Mouse (Mus musculus): ENCODE results near the gene Trappc6b.
A peak's percentile ranks its signal among the peaks of the same experiment; 100 is the strongest.
"Not testable (repeated sequence)": the region's sequence is repeated elsewhere in the genome, so short reads cannot be mapped to it uniquely, and the experiment has no call there.

Gene Trappc6b

DNA sequence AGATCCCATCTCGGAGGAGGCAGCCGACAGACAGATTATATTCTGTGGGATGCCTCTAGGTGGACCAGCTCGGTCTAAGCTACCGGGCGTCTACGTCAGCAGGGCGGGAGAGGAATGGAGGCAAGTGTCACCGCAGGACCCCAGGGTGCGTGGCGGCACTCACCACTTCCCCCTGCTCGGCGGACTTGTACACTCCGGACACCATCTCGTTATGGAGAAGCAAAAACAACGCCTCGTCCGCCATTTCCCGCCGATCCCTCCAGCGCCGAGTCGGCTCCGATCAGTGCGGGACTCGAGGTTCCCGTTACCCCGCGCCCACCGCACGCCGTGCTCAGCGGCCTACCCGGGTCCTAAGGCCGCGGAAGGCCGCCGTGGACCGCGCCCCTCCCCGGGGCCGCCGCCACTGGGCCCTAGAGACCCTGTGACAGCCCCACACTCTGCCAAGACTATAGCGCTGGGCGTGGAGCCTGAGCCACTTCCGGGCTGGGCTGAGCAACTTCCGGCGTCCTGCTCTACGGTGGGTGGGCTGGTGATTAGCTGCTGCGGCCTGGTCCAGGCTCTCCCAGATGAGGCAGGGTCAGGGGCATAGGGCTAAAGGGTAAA, at the start of gene Trappc6b:
TSS of gene Trappc6b (minus strand) at position 480 of the 603 bp plus-strand sequence.
- peak; percentile 82 for DNase-seq (ENCODE audit: low spot score)

GRCm38 (mm10) chr12:59107926-59108325, 46.7 kb upstream of the Trappc6b start:
- no peak for DNase-seq (ENCODE audit: low spot score)

- no peak for DNase-seq (ENCODE audit: low spot score)
Measured at GRCm38 (mm10) chr12:59106491-59106890, 45.2 kb upstream of the Trappc6b start.

DNA sequence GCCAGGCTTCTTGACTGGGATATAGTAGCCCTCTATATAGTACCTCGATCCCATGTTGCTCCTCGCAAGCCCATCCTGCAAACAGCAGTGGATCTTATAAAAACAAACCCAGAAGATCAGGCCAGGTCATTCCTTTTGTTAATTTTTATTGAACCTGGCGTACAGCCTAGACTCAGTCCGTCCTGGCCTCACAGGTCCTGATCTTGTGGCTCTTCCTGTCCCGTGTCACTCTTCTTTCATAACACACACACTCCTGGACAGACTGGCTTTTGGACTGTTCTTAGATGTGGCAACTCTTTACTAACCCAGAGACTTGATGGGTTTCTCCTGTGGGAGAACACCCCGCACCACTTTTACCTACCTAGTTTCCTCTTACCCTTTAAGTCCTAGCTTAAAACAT, 44.6 kb upstream of the Trappc6b start:
- no peak for DNase-seq (ENCODE audit: low spot score)

GRCm38 (mm10) chr12:59104771-59105170, 43.5 kb upstream of the Trappc6b start:
- DNase-seq (ENCODE audit: low spot score): no peak

DNA sequence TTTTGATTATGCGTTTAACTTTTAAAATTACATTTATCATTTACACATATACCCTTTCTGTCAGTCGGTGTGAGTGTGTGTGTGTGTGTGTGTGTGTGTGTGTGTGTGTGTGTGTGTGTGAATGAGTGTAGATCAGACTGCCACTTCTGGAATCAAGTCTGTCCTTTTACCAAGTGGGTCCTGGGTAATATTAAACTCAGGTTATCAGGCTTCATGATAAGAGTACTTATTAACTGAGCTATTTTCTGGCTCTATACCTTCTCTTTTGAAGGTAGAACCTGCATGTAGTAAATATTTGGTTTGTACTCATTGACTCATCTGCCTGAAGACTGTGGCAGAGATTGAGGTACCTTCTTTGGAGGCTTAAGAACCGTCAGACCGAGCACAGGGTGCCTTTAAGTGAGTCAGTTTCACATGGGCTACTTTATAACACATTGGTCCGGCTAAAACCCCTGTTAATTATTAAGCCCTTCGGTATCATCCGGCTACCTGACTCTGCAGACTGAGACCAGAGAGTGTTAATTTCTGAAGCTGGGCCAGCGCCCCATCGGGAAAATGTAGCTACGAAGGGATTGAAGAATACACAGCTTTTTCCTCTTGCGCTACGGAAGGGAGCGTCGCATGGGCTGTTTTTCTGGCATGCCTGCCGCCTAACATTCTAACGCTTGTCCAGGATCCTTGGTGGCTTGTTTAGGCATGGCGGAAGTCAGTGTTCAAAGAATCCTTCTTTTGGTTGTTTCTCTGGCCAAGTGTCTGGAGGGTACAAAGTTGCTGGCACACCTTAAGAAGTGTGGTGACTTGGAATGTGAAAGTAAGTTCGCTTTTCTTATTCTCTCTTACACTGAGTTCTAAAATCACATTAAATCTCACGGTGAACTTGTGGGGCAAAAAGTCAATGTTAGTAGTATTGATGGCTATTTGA, 34.1 kb upstream of the Trappc6b start, which contains the start of gene Mia2:
TSS of gene Mia2 (plus strand) at position 696 of the 922 bp plus-strand sequence.
- DNase-seq (ENCODE audit: low spot score): no peak

DNA sequence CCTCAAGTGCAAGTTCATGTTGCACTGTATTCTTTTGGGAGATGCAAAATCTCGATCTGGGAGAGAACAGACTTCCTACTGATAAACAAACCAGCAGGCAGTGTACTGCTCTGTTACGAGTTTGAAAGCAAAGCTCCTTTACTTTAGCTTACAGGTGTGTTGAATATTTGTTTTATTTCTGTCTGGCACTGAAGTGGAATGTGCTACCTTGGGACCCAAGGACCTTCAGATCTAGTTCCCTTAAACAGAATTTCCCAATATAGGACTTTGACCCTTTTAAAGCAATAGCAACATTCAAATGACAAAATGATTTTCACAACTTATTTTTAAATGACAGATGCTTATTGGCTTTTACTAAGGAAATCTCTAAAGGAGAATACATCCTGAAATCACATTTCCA, 32.3 kb upstream of the Trappc6b start:
- DNase-seq (ENCODE audit: low spot score): no peak

GRCm38 (mm10) chr12:59086171-59086570, 24.9 kb upstream of the Trappc6b start:
- no peak for DNase-seq (ENCODE audit: low spot score)

GRCm38 (mm10) chr12:59084446-59084845, 23.2 kb upstream of the Trappc6b start:
- no peak for DNase-seq (ENCODE audit: low spot score)

DNA sequence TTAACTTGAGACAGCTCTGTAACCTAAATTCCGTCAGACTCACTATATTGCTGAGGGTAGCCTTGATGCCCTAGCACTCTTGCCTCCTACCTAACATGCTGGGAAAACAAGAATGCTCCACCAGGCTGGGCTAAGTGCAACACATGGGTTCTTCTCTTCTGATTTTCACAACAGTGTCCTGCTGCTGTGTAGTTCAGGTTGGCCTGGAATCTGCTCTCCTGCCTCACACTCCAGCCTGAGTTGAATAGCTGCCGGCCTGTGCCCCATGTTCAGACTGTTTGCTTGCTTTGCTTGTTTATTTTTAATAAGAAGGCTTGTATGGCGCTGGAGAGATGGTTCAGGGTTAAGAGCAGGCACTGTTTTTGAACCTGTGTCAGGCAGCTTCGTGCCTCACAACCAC, 19.2 kb upstream of the Trappc6b start:
- DNase-seq (ENCODE audit: low spot score): no peak

DNA sequence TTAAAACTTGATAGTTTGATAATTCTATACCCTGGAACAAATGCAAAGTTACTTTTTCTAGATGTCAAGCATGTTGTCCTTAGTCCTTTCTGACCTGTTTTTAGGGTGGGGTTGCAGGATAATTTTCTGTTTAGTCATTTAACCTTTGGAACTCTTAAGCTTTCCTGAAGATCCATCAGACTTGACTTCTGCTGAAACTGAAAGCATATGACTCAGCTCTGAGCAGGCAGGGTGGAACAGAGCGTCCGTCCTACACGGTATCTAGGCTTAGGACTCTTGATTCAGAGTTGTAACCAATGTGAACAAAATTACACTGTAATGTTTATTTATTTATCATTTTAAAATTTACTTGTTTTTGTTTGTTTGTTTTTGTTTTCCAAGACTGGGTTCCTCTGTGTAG, 16.6 kb upstream of the Trappc6b start:
- DNase-seq (ENCODE audit: low spot score): peak; percentile 43

DNA sequence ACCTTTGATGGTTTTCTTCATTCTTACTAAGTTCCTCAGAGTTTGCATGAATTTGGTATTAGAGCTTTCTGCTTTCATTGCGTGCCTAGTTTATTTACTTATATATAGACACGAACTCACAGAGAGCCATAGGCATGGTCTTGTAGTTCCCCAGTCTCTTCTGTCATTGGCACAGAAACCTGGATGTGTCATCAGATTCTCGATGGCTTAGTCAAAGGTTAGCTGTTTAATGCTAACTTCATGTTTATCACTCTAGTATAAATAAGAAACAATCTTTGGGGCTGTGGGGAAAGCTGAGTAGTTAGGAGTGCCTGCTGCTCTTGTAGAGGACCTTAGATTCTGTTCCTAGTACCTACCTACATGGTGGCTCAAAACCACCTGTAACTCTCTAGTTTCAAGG, 15.7 kb upstream of the Trappc6b start:
- DNase-seq (ENCODE audit: low spot score): no peak

GRCm38 (mm10) chr12:59074052-59074451, 12.8 kb upstream of the Trappc6b start:
- DNase-seq (ENCODE audit: low spot score): no peak

- no peak for DNase-seq (ENCODE audit: low spot score)
Measured at GRCm38 (mm10) chr12:59072286-59072685, 11.0 kb upstream of the Trappc6b start.

- no peak for DNase-seq (ENCODE audit: low spot score)
Measured at GRCm38 (mm10) chr12:59068791-59069190, 7.5 kb upstream of the Trappc6b start.

- DNase-seq (ENCODE audit: low spot score): no peak
Measured at GRCm38 (mm10) chr12:59067095-59067494, 5.8 kb upstream of the Trappc6b start.

DNA sequence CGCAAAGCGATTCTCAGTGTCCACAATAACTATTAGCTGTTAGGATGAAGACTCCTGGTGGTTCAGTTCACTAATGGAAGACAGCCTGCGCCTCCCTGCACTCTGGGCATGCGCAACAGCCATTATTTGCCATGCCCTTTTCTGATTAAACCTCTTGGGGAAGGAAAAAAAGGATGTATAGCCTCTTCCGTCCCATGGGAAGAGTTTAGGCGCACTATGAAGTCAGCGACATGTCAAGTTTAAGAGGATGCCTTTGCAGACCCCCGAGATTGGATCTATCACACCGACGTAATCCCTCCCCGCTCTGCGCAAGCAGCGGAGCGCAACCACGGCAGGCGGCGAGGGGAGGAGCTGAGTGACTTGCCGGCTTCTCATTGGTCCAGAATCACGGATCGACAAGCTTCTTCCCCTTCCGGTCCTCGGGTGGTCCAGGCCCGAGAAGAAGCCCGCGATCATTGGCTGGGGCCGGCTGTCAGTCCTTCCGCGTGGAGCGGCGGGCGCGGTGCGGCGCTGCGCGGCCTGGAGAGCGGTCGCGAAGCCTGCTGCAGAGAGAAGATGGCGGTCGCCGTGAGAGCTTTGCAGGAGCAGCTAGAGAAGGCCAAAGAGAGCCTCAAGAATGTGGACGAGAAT, 5.3 kb upstream of the Trappc6b start, which contains the start of gene Pnn:
TSS of gene Pnn (plus strand) at position 437 of the 630 bp plus-strand sequence.
- peak; percentile 97 for DNase-seq (ENCODE audit: low spot score)

DNA sequence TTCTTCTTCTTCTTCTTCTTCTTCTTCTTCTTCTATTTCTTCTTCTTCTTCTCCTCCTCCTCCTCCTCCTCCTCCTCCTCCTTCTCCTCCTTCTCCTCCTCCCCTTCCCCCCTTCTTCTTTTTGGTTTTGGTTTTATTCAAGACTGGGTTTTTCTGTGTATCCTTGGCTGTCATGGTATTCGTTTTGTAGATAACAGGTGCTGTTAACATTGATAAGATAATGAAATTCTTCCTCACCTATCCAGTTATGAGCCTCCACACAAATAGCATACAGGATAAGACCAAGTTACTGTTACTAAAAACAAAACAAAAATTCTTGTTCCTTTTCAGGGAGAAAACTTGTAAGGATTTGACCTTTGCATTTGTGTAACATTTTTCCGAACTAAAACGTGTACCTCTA, 4.5 kb upstream of the Trappc6b start:
- DNase-seq (ENCODE audit: low spot score): no peak

DNA sequence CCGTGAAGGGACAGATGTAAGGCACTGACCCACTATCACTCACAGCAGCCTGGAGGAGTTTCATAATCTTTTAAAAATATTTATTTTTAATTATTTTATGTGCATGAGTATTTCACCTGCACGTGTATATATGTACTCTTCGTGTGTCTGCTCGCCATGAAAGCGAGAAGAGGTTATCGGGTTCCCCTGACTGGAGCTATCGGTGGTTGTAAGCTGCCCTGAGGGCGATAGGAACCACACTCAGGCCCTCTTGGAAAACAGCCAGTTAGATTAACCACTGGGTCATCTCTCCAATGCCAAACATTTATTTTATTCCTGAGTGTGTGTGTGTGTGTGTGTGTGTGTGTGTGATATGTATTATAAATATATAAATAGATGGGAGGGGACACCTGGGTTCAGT, 3.6 kb upstream of the Trappc6b start:
- DNase-seq (ENCODE audit: low spot score): no peak

DNA sequence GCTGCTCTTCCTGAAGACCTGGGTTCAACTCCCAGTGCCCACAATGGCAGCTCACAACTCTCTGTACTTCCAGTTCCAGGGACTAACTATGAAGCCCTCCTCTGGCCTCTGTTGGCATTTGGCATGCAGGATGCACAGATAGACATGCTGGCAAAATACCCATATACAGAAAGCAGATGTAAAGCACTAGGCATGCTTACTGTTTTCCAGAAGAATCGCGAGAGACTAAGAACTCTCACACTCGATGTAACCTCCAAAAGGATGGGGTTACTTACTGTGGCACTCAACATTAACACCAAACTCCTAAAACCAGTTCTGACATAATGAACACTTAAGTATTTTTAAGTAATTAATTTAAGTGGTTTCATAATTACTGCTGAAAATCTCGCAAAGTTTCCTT, 950 bp downstream of the Trappc6b start:
- DNase-seq (ENCODE audit: low spot score): no peak

DNA sequence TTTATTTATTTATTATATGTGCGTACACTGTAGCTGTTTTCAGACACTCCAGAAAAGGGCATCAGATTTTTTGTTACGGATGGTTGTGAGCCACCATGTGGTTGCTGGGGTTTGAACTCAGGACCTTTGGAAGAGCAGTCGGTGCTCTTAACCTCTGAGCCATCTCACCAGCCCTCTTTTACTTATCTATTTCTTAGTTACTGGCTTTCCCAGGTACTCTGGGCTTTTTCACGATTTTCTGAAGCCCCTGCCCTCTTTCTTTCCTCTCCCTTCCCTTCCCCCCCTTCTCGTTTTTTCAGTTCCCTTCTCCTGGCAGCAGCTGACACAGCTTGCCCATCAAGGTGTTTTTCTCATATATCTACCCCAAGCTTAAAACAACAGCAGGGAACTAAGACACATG, 3.0 kb downstream of the Trappc6b start:
- not testable (repeated sequence) for DNase-seq (ENCODE audit: low spot score)

- DNase-seq (ENCODE audit: low spot score): no peak
Measured at GRCm38 (mm10) chr12:59056222-59056621, 5.0 kb downstream of the Trappc6b start.
